Mouse (Mus musculus) midbrain, embryonic 13.5 days (tissue): ENCODE measurements around the gene Olfr213. TPM values are rescaled to one million over a fixed set of nuclear protein-coding genes. Genes with fewer than 3 reads are reported as not detected.
"Not testable (repeated sequence)": the region's sequence is repeated elsewhere in the genome, so short reads cannot be mapped to it uniquely, and the experiment has no call there.

ENCODE experiments used
- ATAC-seq: fragments of 200-750 bp; cut with Nextera tagmentation; 2 replicates; pipeline ENCODE4 v1.8.0; 2017; ENCODE audit warnings: mild to moderate bottlenecking, moderate TSS enrichment, moderate library complexity
- H3K27ac ChIP-seq: fragments of 300-500 bp; sonication (generic); 2 replicates; pipeline ENCODE4 v1.5.1; 2015; ENCODE audit warnings: inconsistent platforms, mild to moderate bottlenecking, moderate library complexity
- H3K27me3 ChIP-seq: fragments of 300-500 bp; sonication (generic); 2 replicates; pipeline ENCODE4 v1.6.1; 2015; ENCODE audit warnings: mild to moderate bottlenecking, inconsistent platforms
- H3K36me3 ChIP-seq: fragments of 300-500 bp; sonication (generic); 2 replicates; pipeline ENCODE4 v1.6.1; 2015; ENCODE audit warnings: mild to moderate bottlenecking, inconsistent platforms
- H3K4me1 ChIP-seq: fragments of 300-500 bp; sonication (generic); replicated peaks from 2 replicates; pipeline ENCODE4 v1.6.1; 2015; ENCODE audit warnings: inconsistent platforms
- H3K4me2 ChIP-seq: fragments of 300-500 bp; sonication (generic); replicated peaks from 2 replicates; pipeline ENCODE4 v1.6.1; 2015; ENCODE audit warnings: moderate library complexity, mild to moderate bottlenecking, inconsistent platforms
- H3K4me3 ChIP-seq: fragments of 300-500 bp; sonication (generic); replicated peaks from 2 replicates; pipeline ENCODE4 v1.5.1; 2015; ENCODE audit warnings: mild to moderate bottlenecking, inconsistent platforms
- H3K9ac ChIP-seq: fragments of 300-500 bp; sonication (generic); replicated peaks from 2 replicates; pipeline ENCODE4 v1.6.1; 2015; ENCODE audit warnings: mild to moderate bottlenecking, inconsistent platforms
- H3K9me3 ChIP-seq: fragments of 300-500 bp; sonication (generic); 2 replicates; pipeline ENCODE4 v1.6.1; 2016; ENCODE audit warnings: mild to moderate bottlenecking, inconsistent platforms
- WGBS: fragments of 180-500 bp; shearing (Covaris S2); methylation state at CpG from one replicate; pipeline ENCODE4 v1.1.7; 2015; 5-methylcytosine and 5-hydroxymethylcytosine counted together
- polyA plus RNA-seq: library from polyadenylated mRNA; unstranded; fragments of >200 nt; fragmentation: Nextera tagmentation; extraction: Ambion mirVana; gene quantifications from 2 replicates; pipeline ENCODE4 v1.2.1, GENCODE M21; 2015

The Olfr213 gene
- polyA plus RNA-seq, result not detected in 2 replicates

DNA sequence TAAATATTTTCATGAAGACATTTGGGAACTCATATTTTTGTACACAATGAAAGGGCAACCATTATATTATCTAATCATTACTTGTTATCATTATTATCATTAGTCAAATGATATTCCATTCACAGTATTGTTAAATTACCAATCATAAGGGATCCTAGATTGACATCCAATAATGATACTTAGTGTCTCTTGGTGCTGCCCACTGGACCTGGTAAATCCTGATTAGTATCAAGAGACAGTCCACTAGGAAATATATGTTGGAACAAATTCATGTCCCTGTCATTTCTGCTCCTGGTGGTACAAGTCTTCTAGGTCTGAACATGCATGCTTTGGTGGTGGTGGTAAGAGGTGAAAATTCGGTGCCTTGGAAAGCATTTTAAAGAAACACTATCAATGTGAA, at the start of gene Olfr213:
Olfr213 (plus strand) TSS at position 301 of the 400 bp plus-strand sequence.
- 86% methylated on average over 1 of the region's 1 CpGs for WGBS
- H3K27me3 ChIP-seq, result no peaks in the 10 kb centered on the region
- no peak within 1 kb of the TSS for H3K9ac ChIP-seq
- no peak within 1 kb of the TSS for H3K4me2 ChIP-seq
- H3K36me3 ChIP-seq, result no peaks in the 10 kb centered on the region
- no peak within 1 kb of the TSS for H3K27ac ChIP-seq
- no peak for ATAC-seq
- H3K9me3 ChIP-seq, result no peaks in the 10 kb centered on the region
- H3K4me1 ChIP-seq, result no peaks in the 10 kb centered on the region
- no peak within 1 kb of the TSS for H3K4me3 ChIP-seq

DNA sequence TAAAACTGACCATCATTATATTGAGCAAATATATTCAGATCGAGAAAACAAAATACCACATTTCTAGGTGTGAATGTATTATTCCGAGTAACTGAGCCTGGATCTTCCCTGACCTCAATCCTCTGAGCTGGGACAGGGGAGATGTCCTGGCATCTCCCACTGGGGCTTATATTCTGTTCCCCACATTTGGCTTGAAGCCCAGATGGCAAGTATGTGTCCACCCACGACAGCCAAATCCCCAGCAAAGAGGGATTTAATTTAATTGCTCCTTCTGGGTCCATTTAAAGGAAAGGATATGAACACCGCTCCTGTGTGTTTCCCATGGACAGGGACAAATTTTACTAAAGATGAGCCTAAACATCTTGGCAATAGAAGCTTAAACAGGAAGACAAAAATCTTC, 49.5 kb upstream of the Olfr213 start, which contains the start of gene Olfr211:
Olfr211 (plus strand) TSS at position 301 of the 400 bp plus-strand sequence.
- WGBS, result 69% methylated on average over 4 of the region's 4 CpGs
- H3K36me3 ChIP-seq, result no peaks in the 10 kb centered on the region
- H3K4me3 ChIP-seq, result no peak within 1 kb of the TSS
- H3K27ac ChIP-seq, result no peak within 1 kb of the TSS
- ATAC-seq, result no peak
- no peaks in the 10 kb centered on the region for H3K9me3 ChIP-seq
- no peak within 1 kb of the TSS for H3K9ac ChIP-seq
- H3K4me2 ChIP-seq, result no peak within 1 kb of the TSS
- no peaks in the 10 kb centered on the region for H3K4me1 ChIP-seq
- no peaks in the 10 kb centered on the region for H3K27me3 ChIP-seq

DNA sequence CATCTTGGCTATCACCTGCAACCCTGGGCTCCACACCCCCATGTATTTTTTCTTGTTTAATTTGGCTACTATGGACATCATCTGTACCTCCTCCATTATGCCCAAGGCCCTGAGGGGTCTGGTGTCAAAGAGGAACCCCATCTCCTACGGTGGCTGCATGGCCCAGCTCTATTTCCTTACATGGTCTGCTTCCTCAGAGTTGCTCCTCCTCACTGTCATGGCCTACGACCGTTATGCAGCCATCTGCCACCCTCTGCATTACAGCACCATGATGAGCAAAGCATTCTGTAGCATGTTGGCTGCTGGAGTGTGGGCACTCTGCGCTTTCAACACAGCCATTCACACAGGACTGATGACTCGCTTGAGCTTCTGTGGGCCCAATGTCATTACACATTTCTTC, 44.5 kb upstream of the Olfr213 start:
- Histone ChIP-seq H3K4me3 (no peak overlapping the region), H3K36me3 (no peaks in the 10 kb centered on the region), H3K27me3 (no peaks in the 10 kb centered on the region), H3K4me1 (no peaks in the 10 kb centered on the region), H3K4me2 (no peak overlapping the region), H3K27ac (no peak overlapping the region), H3K9ac (no peak overlapping the region), H3K9me3 (no peaks in the 10 kb centered on the region)
- no peak for ATAC-seq
- 84% methylated on average over 5 of the region's 5 CpGs for WGBS

DNA sequence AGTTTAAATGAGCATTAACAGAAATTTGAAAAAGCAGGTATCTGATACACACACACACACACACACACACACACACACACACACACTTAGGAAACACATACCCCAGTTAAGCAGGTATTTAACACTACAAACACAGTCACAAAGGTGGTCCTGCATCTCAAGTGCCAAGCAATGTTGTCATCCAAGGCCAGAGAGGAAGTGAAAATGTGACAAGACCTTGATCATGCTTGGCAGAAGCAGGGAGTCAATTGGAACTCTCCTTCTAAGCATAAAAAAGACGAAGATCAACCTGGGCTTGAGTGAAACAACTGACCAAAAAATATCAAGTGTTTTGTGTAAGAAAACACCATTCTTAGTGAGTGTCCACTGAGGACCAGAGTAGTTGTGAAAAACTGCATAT, 42.3 kb upstream of the Olfr213 start:
- Histone ChIP-seq H3K4me3 (no peak overlapping the region), H3K4me2 (no peak overlapping the region), H3K36me3 (no peaks in the 10 kb centered on the region), H3K27me3 (no peaks in the 10 kb centered on the region), H3K9ac (no peak overlapping the region), H3K27ac (no peak overlapping the region), H3K9me3 (no peaks in the 10 kb centered on the region; the same call in 1 of the 2 replicates), H3K4me1 (no peaks in the 10 kb centered on the region)
- ATAC-seq, result no peak
- 90% methylated on average over 1 of the region's 1 CpGs for WGBS

DNA sequence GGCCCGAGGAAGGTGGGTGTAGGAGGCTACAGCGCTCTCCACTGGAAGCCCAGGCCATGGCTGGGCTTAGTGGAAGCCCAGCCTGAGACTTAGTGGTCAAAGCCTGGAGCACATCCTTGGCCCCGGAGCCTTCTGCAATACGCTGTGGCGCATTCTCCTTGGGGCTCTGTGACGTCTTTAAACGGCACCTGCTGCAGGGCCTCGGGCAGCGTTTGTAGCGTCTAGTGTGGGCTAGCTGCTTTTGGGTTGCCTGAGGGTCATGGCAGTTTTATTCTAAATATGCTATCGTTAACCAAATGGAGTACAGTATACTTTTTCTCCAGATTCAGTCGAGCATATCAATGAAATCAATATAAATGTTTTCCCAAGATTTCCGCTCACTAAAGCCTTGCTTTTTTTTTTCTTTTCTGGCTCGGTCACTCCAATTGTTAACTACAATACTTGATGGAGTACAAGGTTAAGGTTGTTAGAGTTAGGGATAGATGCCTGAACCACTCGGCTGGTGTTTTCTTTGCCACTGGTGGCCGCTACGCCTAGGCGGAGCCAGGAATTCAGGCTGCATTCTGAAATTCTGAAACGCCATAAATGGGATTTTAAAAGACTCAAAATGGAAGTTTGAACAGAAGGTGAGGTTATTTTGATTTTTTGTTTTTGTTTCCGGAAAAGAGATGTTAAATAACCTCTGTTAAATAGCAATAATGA, 31.8 kb upstream of the Olfr213 start, which contains the start of gene Olfr212:
Olfr212 (plus strand) TSS at position 215 of the 702 bp plus-strand sequence.
- H3K9me3 ChIP-seq, result peaks cover 14% of the 10 kb centered on the region; the same call in 1 of the 2 replicates
- H3K4me3 ChIP-seq, H3K27ac ChIP-seq, H3K36me3 ChIP-seq, H3K9ac ChIP-seq, H3K27me3 ChIP-seq, H3K4me1 ChIP-seq, H3K4me2 ChIP-seq, ATAC-seq: not testable (repeated sequence)
- 92% methylated on average over 20 of the region's 20 CpGs for WGBS

DNA sequence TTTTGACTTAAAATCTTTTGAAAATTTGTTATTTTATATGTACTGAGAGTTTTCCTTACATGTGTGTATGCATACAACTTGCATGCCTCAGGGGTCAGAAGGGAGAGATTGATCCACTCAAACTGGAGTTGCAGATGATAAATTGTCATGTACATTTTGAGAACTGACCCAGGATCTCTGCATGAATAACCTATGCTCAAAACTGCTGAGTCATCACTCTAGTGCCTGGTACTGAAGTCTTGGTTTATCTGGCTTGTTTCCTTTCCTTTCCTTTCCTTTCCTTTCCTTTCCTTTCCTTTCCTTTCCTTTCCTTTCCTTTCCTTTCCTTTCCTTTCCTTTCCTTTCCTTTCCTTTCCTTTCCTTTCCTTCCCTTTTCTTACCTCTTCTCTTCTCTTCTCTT, 23.4 kb upstream of the Olfr213 start:
- H3K36me3 ChIP-seq, result no peaks in the 10 kb centered on the region

DNA sequence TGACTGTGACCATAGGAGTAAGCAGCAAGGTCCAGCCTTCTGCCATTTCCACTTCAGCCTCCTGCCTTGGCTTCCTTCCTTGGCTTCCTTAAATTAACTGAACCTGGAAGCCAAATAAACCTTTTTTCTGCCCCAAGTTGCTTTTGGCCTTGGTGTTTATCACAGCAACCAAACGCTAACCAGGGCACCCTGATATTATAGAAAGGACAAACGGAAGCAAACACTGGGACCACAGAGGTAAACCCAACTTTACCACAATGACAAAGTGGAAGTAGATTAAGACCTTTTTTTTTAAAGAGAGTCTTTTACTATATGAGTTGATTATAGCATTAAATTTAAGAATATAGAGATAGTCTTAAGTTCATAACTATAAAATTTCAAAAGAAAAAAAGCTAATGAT, 4.2 kb downstream of the Olfr213 start:
- Histone ChIP-seq H3K9me3 (no peaks in the 10 kb centered on the region), H3K4me3 (no peak overlapping the region), H3K4me2 (no peak overlapping the region), H3K36me3 (no peaks in the 10 kb centered on the region), H3K27me3 (no peaks in the 10 kb centered on the region), H3K9ac (no peak overlapping the region), H3K27ac (no peak overlapping the region), H3K4me1 (no peaks in the 10 kb centered on the region)
- WGBS, result 91% methylated on average over 2 of the region's 2 CpGs
- no peak for ATAC-seq

More for the DNA sequence above, 23.4 kb upstream of the Olfr213 start:
- H3K27ac ChIP-seq, result no peak overlapping the region
- no peak for ATAC-seq
- no peaks in the 10 kb centered on the region for H3K9me3 ChIP-seq
- H3K27me3 ChIP-seq, result no peaks in the 10 kb centered on the region
- no peak overlapping the region for H3K9ac ChIP-seq
- no peaks in the 10 kb centered on the region for H3K4me1 ChIP-seq
- no peak overlapping the region for H3K4me3 ChIP-seq
- H3K4me2 ChIP-seq, result no peak overlapping the region

DNA sequence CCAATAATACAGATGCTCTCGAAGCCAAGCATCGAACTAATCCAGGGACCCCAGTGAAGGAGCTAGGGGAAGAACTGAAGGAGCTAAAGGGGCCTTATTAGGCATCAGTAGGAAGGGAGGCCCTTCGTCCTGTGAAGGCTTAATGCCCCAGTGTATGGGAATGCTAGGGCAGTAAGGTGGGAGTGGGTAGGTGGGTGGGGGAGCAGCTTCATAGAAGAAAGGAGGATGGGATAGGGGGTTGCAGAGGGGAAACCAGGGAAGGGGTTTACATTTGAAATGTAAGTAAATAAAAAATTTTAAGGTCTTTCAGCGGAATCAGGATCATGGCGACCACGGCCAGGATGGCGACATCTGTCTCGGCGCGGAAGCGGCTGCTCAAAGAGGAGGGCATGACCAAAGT, 12.6 kb downstream of the Olfr213 start, which contains the start of gene Gm5580:
Gm5580 (plus strand) TSS at position 301 of the 400 bp plus-strand sequence.
- not testable (repeated sequence) for H3K4me3 ChIP-seq, H3K27me3 ChIP-seq, H3K4me2 ChIP-seq, H3K9ac ChIP-seq, H3K36me3 ChIP-seq, H3K9me3 ChIP-seq, H3K27ac ChIP-seq, H3K4me1 ChIP-seq, ATAC-seq
- WGBS, result 96% methylated on average over 11 of the region's 11 CpGs

DNA sequence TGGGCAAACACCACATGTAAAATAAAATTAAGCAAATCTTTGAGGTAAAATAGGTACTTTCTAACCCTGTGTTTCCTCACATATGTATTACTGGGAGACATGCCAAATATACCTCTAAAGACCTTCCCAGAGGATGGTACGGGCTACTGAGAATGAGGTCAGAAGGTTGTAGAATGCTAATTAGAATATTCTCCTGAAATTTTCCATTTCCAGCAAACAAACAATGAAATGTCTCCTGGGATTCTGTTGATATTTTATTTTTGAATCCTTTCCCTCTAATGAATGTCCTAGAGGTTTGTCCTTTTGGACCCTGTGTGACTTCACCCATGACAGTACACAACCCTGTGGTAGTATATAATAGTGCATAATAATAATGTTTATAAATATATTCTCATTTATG, 15.7 kb downstream of the Olfr213 start, which contains the start of gene Olfr214:
Olfr214 (plus strand) TSS at position 301 of the 400 bp plus-strand sequence.
- WGBS, result 81% methylated on average over 1 of the region's 1 CpGs
- ATAC-seq, result no peak
- H3K4me1 ChIP-seq, result no peaks in the 10 kb centered on the region

DNA sequence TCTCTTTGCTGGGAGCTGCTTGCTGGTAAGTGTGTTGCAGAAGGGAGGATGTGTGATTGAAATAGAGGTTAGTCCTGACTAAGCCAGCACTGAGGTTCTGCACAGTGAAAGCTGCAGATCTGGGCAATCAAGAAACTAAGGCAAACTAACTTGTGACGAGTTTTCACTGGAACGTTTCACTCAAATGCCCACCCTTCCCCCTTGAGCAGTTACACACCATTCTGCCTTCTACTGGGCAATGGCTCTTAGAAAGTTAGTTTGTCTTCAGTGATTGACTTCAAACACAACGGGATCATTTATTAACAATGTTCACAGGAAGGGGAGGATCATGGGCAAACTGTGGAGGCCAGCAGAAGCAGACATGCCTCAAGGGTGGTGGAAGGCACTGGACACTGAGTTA, 16.7 kb downstream of the Olfr213 start:
- Histone ChIP-seq H3K4me3 (no peak overlapping the region), H3K4me2 (no peak overlapping the region), H3K4me1 (no peaks in the 10 kb centered on the region), H3K9ac (no peak overlapping the region), H3K27ac (no peak overlapping the region), H3K9me3 (no peaks in the 10 kb centered on the region), H3K27me3 (no peaks in the 10 kb centered on the region), H3K36me3 (no peaks in the 10 kb centered on the region)
- ATAC-seq, result no peak
- WGBS, result 76% methylated on average over 3 of the region's 3 CpGs

More for the DNA sequence above, 15.7 kb downstream of the Olfr213 start, which contains the start of gene Olfr214:
- no peak within 1 kb of the TSS for H3K4me2 ChIP-seq
- no peaks in the 10 kb centered on the region for H3K36me3 ChIP-seq
- H3K4me3 ChIP-seq, result no peak within 1 kb of the TSS
- no peak within 1 kb of the TSS for H3K27ac ChIP-seq
- H3K27me3 ChIP-seq, result no peaks in the 10 kb centered on the region
- H3K9ac ChIP-seq, result no peak within 1 kb of the TSS
- H3K9me3 ChIP-seq, result no peaks in the 10 kb centered on the region

DNA sequence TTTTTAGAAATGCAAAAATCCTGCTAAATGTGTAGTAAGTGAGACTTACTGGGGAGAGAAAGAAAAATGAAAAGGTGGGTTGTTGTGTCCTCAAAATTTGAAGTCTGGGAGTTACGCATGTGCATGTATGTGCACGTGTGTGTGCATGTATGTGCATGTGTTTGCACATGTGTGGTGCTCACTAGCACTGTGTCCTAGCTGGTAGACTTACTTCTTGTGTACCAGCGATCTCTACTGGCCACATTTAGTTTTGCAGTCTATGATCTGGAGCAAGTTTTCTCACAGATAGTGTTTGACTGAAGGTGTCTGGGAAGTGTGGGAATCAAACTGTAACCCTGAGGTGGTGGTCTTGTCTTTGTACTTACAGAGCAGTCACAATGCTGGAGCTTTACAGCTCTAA, 31.6 kb downstream of the Olfr213 start:
- WGBS, result 36% methylated on average over 3 of the region's 3 CpGs
- ATAC-seq, result 0 out of 2 replicates have a peak, but pooled peaks have one; percentile 45
- Histone ChIP-seq H3K27ac (no peak overlapping the region), H3K4me1 (no peaks in the 10 kb centered on the region), H3K9ac (no peak overlapping the region), H3K27me3 (no peaks in the 10 kb centered on the region), H3K4me3 (no peak overlapping the region), H3K36me3 (no peaks in the 10 kb centered on the region), H3K9me3 (no peaks in the 10 kb centered on the region), H3K4me2 (no peak overlapping the region)

- H3K9ac ChIP-seq, result no peak within 1 kb of the TSS
- no peaks in the 10 kb centered on the region for H3K9me3 ChIP-seq
- 48% methylated on average over 4 of the region's 4 CpGs for WGBS
- no peak within 1 kb of the TSS for H3K27ac ChIP-seq
- no peak within 1 kb of the TSS for H3K4me2 ChIP-seq
- no peaks in the 10 kb centered on the region for H3K36me3 ChIP-seq
- no peak within 1 kb of the TSS for H3K4me3 ChIP-seq
- no peak for ATAC-seq
- no peaks in the 10 kb centered on the region for H3K27me3 ChIP-seq
- H3K4me1 ChIP-seq, result 0 out of 2 replicates have a peak, but pooled peaks cover 2% of the 10 kb centered on the region
Measured at GRCm38 (mm10) chr6:116584095-116584494, 45.8 kb downstream of the Olfr213 start, which contains the start of gene Olfr215. Gene Olfr215, minus strand, starts transcription at chr6:116584195.
